Mouse (Mus musculus): ENCODE measurements around the gene Nin. TPM values are rescaled to one million over a fixed set of nuclear protein-coding genes. Genes with fewer than 3 reads are reported as not detected.

The Nin gene
- total and polyA plus RNA-seq, 2 experiments from 2014 or later: 7.9 to 25.8 TPM

- H3K36me3 ChIP-seq (ENCODE audit: insufficient read depth, low read length): no peaks in the 10 kb centered on the region
- 4% methylated on average over 53 of the region's 102 CpGs for WGBS
- H3K27ac ChIP-seq (ENCODE audit: low read depth, low read length): peak within 1 kb of the TSS; percentile 85
- no peaks in the 10 kb centered on the region for H3K4me1 ChIP-seq (ENCODE audit: insufficient read depth, low read length)
- DNase-seq (ENCODE audit: low spot score): peak; percentile 82
- peak within 1 kb of the TSS; percentile 83 for H3K4me2 ChIP-seq (ENCODE audit: low read depth, low read length, poor library complexity, severe bottlenecking)
- no peak for TF ChIP-seq CTCF (IDR thresholded peaks at IDR 0.05)
- peak within 1 kb of the TSS; percentile 89 for H3K9ac ChIP-seq (replicated peaks; ENCODE audit: low read length, poor library complexity, severe bottlenecking)
- peak; percentile 93 for ATAC-seq (ENCODE audit: low FRiP score)
- H3K27me3 ChIP-seq (ENCODE audit: insufficient read depth, low read length): no peaks in the 10 kb centered on the region
- H3K4me3 ChIP-seq (ENCODE audit: low read depth, low read length): peak within 1 kb of the TSS; percentile 96
- no peaks in the 10 kb centered on the region for H3K9me3 ChIP-seq (ENCODE audit: low read length)
Observed at GRCm38 (mm10) chr12:69986786-69987497, 126.6 kb downstream of the Nin start, which contains the start of gene Sav1. Gene Sav1, minus strand, starts transcription at chr12:69987002.

- Histone ChIP-seq H3K9ac (replicated peaks; ENCODE audit: low read length, poor library complexity, severe bottlenecking) (peak overlapping the region; percentile 89), H3K36me3 (ENCODE audit: insufficient read depth, low read length) (no peaks in the 10 kb centered on the region), H3K27me3 (ENCODE audit: insufficient read depth, low read length) (no peaks in the 10 kb centered on the region), H3K27ac (ENCODE audit: low read depth, low read length) (peak overlapping the region; percentile 85), H3K9me3 (ENCODE audit: low read length) (no peaks in the 10 kb centered on the region), H3K4me3 (ENCODE audit: low read depth, low read length) (peak overlapping the region; percentile 96), H3K4me1 (ENCODE audit: insufficient read depth, low read length) (no peaks in the 10 kb centered on the region), H3K4me2 (ENCODE audit: low read depth, low read length, poor library complexity, severe bottlenecking) (peak overlapping the region; percentile 83)
- DNase-seq (ENCODE audit: low spot score) (peak; percentile 35), ATAC-seq (ENCODE audit: low FRiP score) (peak; percentile 67)
- WGBS: under 1% methylated on average over 34 of the region's 36 CpGs
- no peak for TF ChIP-seq CTCF (IDR thresholded peaks at IDR 0.05)
Observed at GRCm38 (mm10) chr12:69986241-69986762, 127.2 kb downstream of the Nin start.

GRCm38 (mm10) chr12:69985546-69985945 is 128.0 kb downstream of the Nin start:
- peaks cover 4% of the 10 kb centered on the region; the same call in 1 of the 2 replicates for H3K36me3 ChIP-seq (ENCODE audit: insufficient read depth, low read length)
- no peak for DNase-seq (ENCODE audit: low spot score)
- no peaks in the 10 kb centered on the region for H3K27me3 ChIP-seq (ENCODE audit: insufficient read depth, low read length)

GRCm38 (mm10) chr12:69982874-69983273 is 130.6 kb downstream of the Nin start:
- H3K27me3 ChIP-seq (ENCODE audit: insufficient read depth, low read length): no peaks in the 10 kb centered on the region
- H3K9me3 ChIP-seq (ENCODE audit: low read length): no peaks in the 10 kb centered on the region
- 68% methylated on average over 5 of the region's 5 CpGs for WGBS
- H3K36me3 ChIP-seq (ENCODE audit: insufficient read depth, low read length): peaks cover 6% of the 10 kb centered on the region; the same call in 1 of the 2 replicates
- peak; percentile 45 for TF ChIP-seq CTCF (IDR thresholded peaks at IDR 0.05)
- ATAC-seq (ENCODE audit: low FRiP score) (no peak), DNase-seq (ENCODE audit: low spot score) (no peak)
- H3K9ac ChIP-seq (replicated peaks; ENCODE audit: low read length, poor library complexity, severe bottlenecking): no peak overlapping the region
- no peak overlapping the region for H3K4me2 ChIP-seq (ENCODE audit: low read depth, low read length, poor library complexity, severe bottlenecking)
- H3K4me1 ChIP-seq (ENCODE audit: insufficient read depth, low read length): no peaks in the 10 kb centered on the region
- no peak overlapping the region for H3K27ac ChIP-seq (ENCODE audit: low read depth, low read length)
- no peak overlapping the region for H3K4me3 ChIP-seq (ENCODE audit: low read depth, low read length)

More at GRCm38 (mm10) chr12:69985546-69985945, 128.0 kb downstream of the Nin start:
- no peak for ATAC-seq (ENCODE audit: low FRiP score)
- no peak for TF ChIP-seq CTCF (IDR thresholded peaks at IDR 0.05)
- H3K27ac ChIP-seq (ENCODE audit: low read depth, low read length): no peak overlapping the region
- H3K9ac ChIP-seq (replicated peaks; ENCODE audit: low read length, poor library complexity, severe bottlenecking): no peak overlapping the region
- peak overlapping the region; percentile 83 for H3K4me2 ChIP-seq (ENCODE audit: low read depth, low read length, poor library complexity, severe bottlenecking)
- H3K4me1 ChIP-seq (ENCODE audit: insufficient read depth, low read length): no peaks in the 10 kb centered on the region
- WGBS: 26% methylated on average over 4 of the region's 4 CpGs
- H3K4me3 ChIP-seq (ENCODE audit: low read depth, low read length): peak overlapping the region; percentile 96
- no peaks in the 10 kb centered on the region for H3K9me3 ChIP-seq (ENCODE audit: low read length)

GRCm38 (mm10) chr12:69977376-69977998 is 136.0 kb downstream of the Nin start:
- WGBS: 67% methylated on average over 9 of the region's 9 CpGs
- Histone ChIP-seq H3K4me3 (ENCODE audit: low read depth, low read length) (no peak overlapping the region), H3K9me3 (ENCODE audit: low read length) (no peaks in the 10 kb centered on the region), H3K27me3 (ENCODE audit: insufficient read depth, low read length) (no peaks in the 10 kb centered on the region), H3K4me1 (ENCODE audit: insufficient read depth, low read length) (no peaks in the 10 kb centered on the region), H3K27ac (ENCODE audit: low read depth, low read length) (no peak overlapping the region), H3K4me2 (ENCODE audit: low read depth, low read length, poor library complexity, severe bottlenecking) (no peak overlapping the region), H3K9ac (replicated peaks; ENCODE audit: low read length, poor library complexity, severe bottlenecking) (no peak overlapping the region), H3K36me3 (ENCODE audit: insufficient read depth, low read length) (peaks cover 7% of the 10 kb centered on the region; the same call in 1 of the 2 replicates)
- TF ChIP-seq CTCF (IDR thresholded peaks at IDR 0.05): no peak
- no peak for ATAC-seq (ENCODE audit: low FRiP score)
- DNase-seq (ENCODE audit: low spot score): no peak

GRCm38 (mm10) chr12:69976688-69977087 is 136.8 kb downstream of the Nin start:
- Histone ChIP-seq H3K9me3 (ENCODE audit: low read length) (no peaks in the 10 kb centered on the region), H3K9ac (replicated peaks; ENCODE audit: low read length, poor library complexity, severe bottlenecking) (no peak overlapping the region), H3K4me2 (ENCODE audit: low read depth, low read length, poor library complexity, severe bottlenecking) (no peak overlapping the region), H3K4me1 (ENCODE audit: insufficient read depth, low read length) (no peaks in the 10 kb centered on the region), H3K27ac (ENCODE audit: low read depth, low read length) (no peak overlapping the region), H3K4me3 (ENCODE audit: low read depth, low read length) (no peak overlapping the region), H3K36me3 (ENCODE audit: insufficient read depth, low read length) (peaks cover 11% of the 10 kb centered on the region; the same call in 1 of the 2 replicates), H3K27me3 (ENCODE audit: insufficient read depth, low read length) (no peaks in the 10 kb centered on the region)
- ATAC-seq (ENCODE audit: low FRiP score) (no peak), DNase-seq (ENCODE audit: low spot score) (no peak)
- 88% methylated on average over 6 of the region's 6 CpGs for WGBS
- no peak for TF ChIP-seq CTCF (IDR thresholded peaks at IDR 0.05)

Data from midbrain, postnatal 0 days (tissue).